Mouse (Mus musculus) monocyte, adult 2 months (primary cell): ENCODE measurements around the gene Etv6.

Experiments used
- DNase-seq, 2 experiments: peaks; one replicate each; pipeline ENCODE4 v3.0.0; 2022; ENCODE audit warnings: low spot score in 2 of 2, low read depth in 1 of 2

Gene Etv6

GRCm38 (mm10) chr6:134202176-134202575 is 166.7 kb downstream of the Etv6 start:
- no peak for DNase-seq

GRCm38 (mm10) chr6:134205163-134205562 is 169.7 kb downstream of the Etv6 start:
- DNase-seq, result peak in 1 of 2 experiments; percentile 12

- DNase-seq, result no peak
Measured at GRCm38 (mm10) chr6:134205726-134206125, 170.2 kb downstream of the Etv6 start.

- DNase-seq, result no peak
Measured at GRCm38 (mm10) chr6:134206251-134206650, 170.8 kb downstream of the Etv6 start.

GRCm38 (mm10) chr6:134207391-134208179 is 172.1 kb downstream of the Etv6 start:
- no peak for DNase-seq

- no peak for DNase-seq
Measured at GRCm38 (mm10) chr6:134208180-134208952, 172.9 kb downstream of the Etv6 start.

- DNase-seq, result no peak
Measured at GRCm38 (mm10) chr6:134210675-134211457, 175.4 kb downstream of the Etv6 start.

GRCm38 (mm10) chr6:134211458-134211776 is 175.9 kb downstream of the Etv6 start:
- DNase-seq, result no peak

GRCm38 (mm10) chr6:134217747-134218146 is 182.2 kb downstream of the Etv6 start:
- DNase-seq, result no peak

GRCm38 (mm10) chr6:134218441-134218840 is 182.9 kb downstream of the Etv6 start:
- no peak for DNase-seq

- no peak for DNase-seq
Measured at GRCm38 (mm10) chr6:134219358-134219757, 183.9 kb downstream of the Etv6 start.

- DNase-seq, result peak; percentile 33 to 69
Measured at GRCm38 (mm10) chr6:134220209-134220777, 184.8 kb downstream of the Etv6 start.

GRCm38 (mm10) chr6:134222248-134222929 is 186.9 kb downstream of the Etv6 start:
- DNase-seq, result no peak

GRCm38 (mm10) chr6:134225564-134225963 is 190.1 kb downstream of the Etv6 start:
- no peak for DNase-seq

- DNase-seq, result no peak
Measured at GRCm38 (mm10) chr6:134226349-134227169, 191.1 kb downstream of the Etv6 start.

- DNase-seq, result no peak
Measured at GRCm38 (mm10) chr6:134236311-134236710, 200.8 kb downstream of the Etv6 start.

- DNase-seq, result no peak
Measured at GRCm38 (mm10) chr6:134238455-134238854, 203.0 kb downstream of the Etv6 start.

GRCm38 (mm10) chr6:134240988-134241387 is 205.5 kb downstream of the Etv6 start:
- DNase-seq, result no peak

GRCm38 (mm10) chr6:134243119-134243518 is 207.6 kb downstream of the Etv6 start:
- no peak for DNase-seq

GRCm38 (mm10) chr6:134243546-134243945 is 208.0 kb downstream of the Etv6 start:
- peak in 1 of 2 experiments; percentile 16 for DNase-seq
